Mouse (Mus musculus) lung, embryonic 14.5 days (tissue): ENCODE results near the gene Slc35b1. TPM values are rescaled to one million over a fixed set of nuclear protein-coding genes. Genes with fewer than 3 reads are reported as not detected.

Experiments
- ATAC-seq: fragments of 200-750 bp; cut with Nextera tagmentation; 2 replicates; pipeline ENCODE4 v1.8.0; 2017; ENCODE audit warnings: mild to moderate bottlenecking, moderate TSS enrichment, moderate library complexity; ENCODE audit not compliant: insufficient read depth
- DNase-seq: peaks from one replicate; pipeline ENCODE4 v3.0.0-alpha.2; 2015
- H3K27ac ChIP-seq: fragments of 300-500 bp; sonication (generic); 2 replicates; pipeline ENCODE4 v1.5.1; 2014; ENCODE audit warnings: low read depth, mild to moderate bottlenecking, moderate library complexity
- H3K27me3 ChIP-seq: fragments of 300-500 bp; sonication (generic); 2 replicates; pipeline ENCODE4 v1.6.1; 2014; ENCODE audit warnings: low read length, control low read depth; ENCODE audit not compliant: insufficient read depth
- H3K36me3 ChIP-seq: fragments of 300-500 bp; sonication (generic); 2 replicates; pipeline ENCODE4 v1.6.1; 2014; ENCODE audit warnings: control low read depth; ENCODE audit not compliant: insufficient read depth
- H3K4me1 ChIP-seq: fragments of 300-500 bp; sonication (generic); 2 replicates; pipeline ENCODE4 v1.6.1; 2014; ENCODE audit warnings: antibody characterized with exemption, control low read depth; ENCODE audit not compliant: insufficient read depth
- H3K4me2 ChIP-seq: fragments of 300-500 bp; sonication (generic); 2 replicates; pipeline ENCODE4 v1.6.1; 2014; ENCODE audit warnings: mild to moderate bottlenecking
- H3K4me3 ChIP-seq: fragments of 300-500 bp; sonication (generic); 2 replicates; pipeline ENCODE4 v1.5.1; 2014; ENCODE audit warnings: low read depth, low read length
- H3K9ac ChIP-seq: fragments of 300-500 bp; sonication (generic); 2 replicates; pipeline ENCODE4 v1.6.1; 2014
- H3K9me3 ChIP-seq: fragments of 300-500 bp; sonication (generic); 2 replicates; pipeline ENCODE4 v1.6.1; 2016; ENCODE audit warnings: low read depth, low read length, control low read depth
- CTCF ChIP-seq: IDR thresholded peaks from 2 replicates; pipeline ENCODE4 v1.5.1; 2016; ENCODE audit warnings: antibody characterized with exemption, low read depth
- WGBS: fragments of 180-500 bp; shearing (Covaris S2); extraction: QIAGEN DNeasy Blood & Tissue Kit; methylation state at CpG from one replicate; pipeline ENCODE4 v1.1.7; 2014; 5-methylcytosine and 5-hydroxymethylcytosine counted together
- polyA plus RNA-seq: library from polyadenylated mRNA; unstranded; fragments of >200 nt; fragmentation: Nextera tagmentation; extraction: Ambion mirVana; gene quantifications from 2 replicates; pipeline ENCODE4 v1.2.1, GENCODE M21; 2014

The Slc35b1 gene
- polyA plus RNA-seq, 1 experiment from 2014 or later = 104 TPM

DNA sequence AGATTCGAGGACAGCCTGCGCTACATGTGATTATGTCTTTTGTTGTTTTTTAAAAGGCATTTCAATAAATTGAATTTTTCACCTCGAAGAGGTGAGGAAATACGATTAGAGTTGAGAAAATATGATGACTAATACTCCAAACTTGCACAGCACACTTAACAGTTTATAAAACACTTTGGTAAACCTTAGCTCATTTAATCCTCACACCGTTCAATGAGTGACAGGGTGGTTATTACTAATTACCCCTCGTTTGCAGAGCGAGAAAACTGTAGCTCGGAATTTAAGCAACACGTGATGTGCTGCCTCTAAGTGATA is 531 bp upstream of the Slc35b1 start:
- DNase-seq (no peak), ATAC-seq (no peak)
- no peaks in the 10 kb centered on the region for H3K9me3 ChIP-seq
- H3K27ac ChIP-seq = no peak overlapping the region; the same call in 1 of the 2 replicates
- H3K4me1 ChIP-seq = peaks cover 5% of the 10 kb centered on the region; the same call in 1 of the 2 replicates
- peaks cover 50% of the 10 kb centered on the region for H3K36me3 ChIP-seq
- 38% methylated on average over 9 of the region's 9 CpGs for WGBS
- peak overlapping the region; percentile 88 for H3K9ac ChIP-seq
- no peak for TF ChIP-seq CTCF
- peak overlapping the region; percentile 67 for H3K4me2 ChIP-seq
- H3K4me3 ChIP-seq = peak overlapping the region; percentile 97
- H3K27me3 ChIP-seq = no peaks in the 10 kb centered on the region

DNA sequence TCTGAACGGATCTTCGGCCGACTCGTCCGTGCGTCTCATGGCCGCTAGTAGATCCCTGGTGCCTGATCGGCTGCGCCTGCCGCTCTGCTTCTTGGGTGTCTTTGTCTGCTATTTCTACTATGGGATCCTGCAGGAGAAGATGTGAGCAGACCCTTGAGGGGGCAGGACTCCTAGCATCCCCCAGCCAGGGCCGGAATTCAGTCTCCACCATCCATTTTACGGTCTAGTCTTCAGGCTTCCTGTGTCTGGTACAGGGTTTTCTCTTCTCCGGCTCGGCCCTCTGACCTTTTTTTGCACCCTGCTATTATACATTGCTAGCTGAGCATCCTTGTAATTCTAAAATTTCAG is 455 bp downstream of the Slc35b1 start:
- Histone ChIP-seq H3K36me3 (peaks cover 56% of the 10 kb centered on the region), H3K27ac (peak overlapping the region; percentile 91), H3K27me3 (no peaks in the 10 kb centered on the region), H3K9me3 (no peaks in the 10 kb centered on the region), H3K4me1 (peaks cover 5% of the 10 kb centered on the region; the same call in 1 of the 2 replicates), H3K4me3 (peak overlapping the region; percentile 97), H3K9ac (peak overlapping the region; percentile 88), H3K4me2 (peak overlapping the region; percentile 67)
- 0 out of 2 replicates have a peak, but pooled peaks have one; percentile 16 for TF ChIP-seq CTCF
- DNase-seq (no peak), ATAC-seq (peak; percentile 24)
- WGBS = 0% methylated on average over 14 of the region's 14 CpGs

DNA sequence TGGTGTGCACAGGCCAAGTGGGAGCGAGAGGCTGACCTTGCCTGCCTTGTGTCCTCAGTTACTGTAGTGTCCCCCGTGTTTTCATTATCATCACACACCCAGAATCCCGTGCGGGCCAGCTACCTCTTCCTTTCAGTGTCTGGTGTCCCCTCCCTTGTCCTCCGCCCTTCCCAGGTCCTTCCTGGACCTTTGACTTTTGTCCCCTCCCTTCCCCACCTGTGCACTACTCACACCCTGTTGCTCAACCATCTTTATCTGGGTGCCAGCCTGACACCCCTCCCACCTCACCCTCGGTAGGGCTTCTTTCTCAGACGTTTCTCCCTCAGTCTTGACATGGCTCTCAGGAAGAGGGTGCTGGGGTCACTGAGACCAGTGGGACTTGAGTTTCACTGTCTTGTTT is 2.9 kb downstream of the Slc35b1 start:
- Histone ChIP-seq H3K27me3 (no peaks in the 10 kb centered on the region), H3K4me2 (no peak overlapping the region), H3K4me1 (peaks cover 5% of the 10 kb centered on the region; the same call in 1 of the 2 replicates), H3K9ac (no peak overlapping the region), H3K4me3 (no peak overlapping the region), H3K36me3 (peaks cover 63% of the 10 kb centered on the region), H3K9me3 (no peaks in the 10 kb centered on the region), H3K27ac (no peak overlapping the region)
- DNase-seq = no peak
- TF ChIP-seq CTCF = no peak
- ATAC-seq = no peak
- WGBS = 77% methylated on average over 7 of the region's 7 CpGs

DNA sequence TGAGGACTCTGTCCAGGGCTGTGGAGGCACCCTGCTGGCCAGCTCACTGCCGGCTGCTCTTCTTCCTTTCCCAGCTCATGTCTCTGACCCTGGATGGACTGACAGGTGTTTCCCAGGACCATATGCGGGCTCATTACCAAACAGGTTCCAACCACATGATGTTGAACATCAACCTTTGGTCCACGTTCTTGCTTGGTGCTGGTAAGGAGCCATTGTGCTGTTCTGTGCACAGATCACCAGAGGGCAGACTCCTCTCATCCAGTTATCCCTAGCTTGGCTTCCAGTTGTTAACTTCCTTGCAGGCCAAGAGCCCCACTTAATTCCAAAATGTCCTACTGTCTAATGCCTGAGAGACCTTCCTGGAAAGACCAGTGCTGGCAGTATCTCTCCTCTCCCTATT is 4.5 kb downstream of the Slc35b1 start:
- Histone ChIP-seq H3K4me3 (no peak overlapping the region), H3K36me3 (peaks cover 60% of the 10 kb centered on the region), H3K27me3 (no peaks in the 10 kb centered on the region), H3K4me2 (no peak overlapping the region), H3K9me3 (no peaks in the 10 kb centered on the region), H3K9ac (no peak overlapping the region), H3K27ac (no peak overlapping the region), H3K4me1 (peaks cover 5% of the 10 kb centered on the region; the same call in 1 of the 2 replicates)
- 75% methylated on average over 3 of the region's 3 CpGs for WGBS
- peak; percentile 55 for TF ChIP-seq CTCF
- ATAC-seq (no peak), DNase-seq (peak; percentile 39)

DNA sequence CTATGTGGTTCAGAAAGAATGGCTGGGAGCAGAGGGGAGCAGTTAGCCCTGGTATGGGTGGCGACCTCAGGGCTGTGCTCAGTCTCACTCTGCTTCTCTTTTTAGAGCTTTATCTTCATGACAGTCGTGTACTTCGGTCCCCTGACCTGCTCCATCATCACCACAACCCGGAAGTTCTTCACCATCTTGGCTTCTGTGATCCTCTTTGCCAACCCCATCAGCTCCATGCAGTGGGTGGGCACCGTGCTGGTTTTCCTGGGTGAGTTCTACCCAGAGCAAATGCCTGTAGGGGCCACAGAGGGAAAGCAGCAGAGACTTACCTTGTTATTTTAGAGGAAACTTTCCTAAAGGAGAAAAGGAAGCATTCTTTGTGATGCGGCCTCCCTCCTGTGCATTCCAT is 5.9 kb downstream of the Slc35b1 start:
- H3K4me1 ChIP-seq = peaks cover 5% of the 10 kb centered on the region; the same call in 1 of the 2 replicates
- 90% methylated on average over 6 of the region's 6 CpGs for WGBS
- ATAC-seq (no peak), DNase-seq (no peak)
- no peak overlapping the region for H3K27ac ChIP-seq
- peaks cover 60% of the 10 kb centered on the region for H3K36me3 ChIP-seq
- H3K4me3 ChIP-seq = no peak overlapping the region
- no peak overlapping the region for H3K9ac ChIP-seq
- H3K4me2 ChIP-seq = no peak overlapping the region
- TF ChIP-seq CTCF = no peak
- H3K9me3 ChIP-seq = no peaks in the 10 kb centered on the region
- no peaks in the 10 kb centered on the region for H3K27me3 ChIP-seq

DNA sequence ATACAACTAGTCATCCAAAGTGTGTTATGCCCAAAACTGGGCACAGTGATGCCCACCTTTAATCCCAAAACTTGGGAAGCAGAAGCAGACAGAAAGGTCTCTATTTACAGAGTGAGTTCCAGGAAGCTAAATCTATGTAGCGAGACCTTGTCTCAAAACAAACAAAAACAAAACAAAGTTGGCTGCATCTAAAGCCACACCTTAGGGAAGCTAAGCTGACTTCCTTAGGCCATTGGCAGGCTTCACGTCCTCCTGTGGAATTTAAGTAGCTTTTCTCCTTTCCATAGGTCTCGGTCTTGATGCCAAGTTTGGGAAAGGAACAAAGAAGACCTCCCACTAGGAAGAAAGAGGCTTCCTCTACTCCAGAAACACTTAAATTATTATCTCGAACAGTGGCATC is 6.7 kb downstream of the Slc35b1 start:
- no peaks in the 10 kb centered on the region for H3K4me1 ChIP-seq
- no peak overlapping the region for H3K4me2 ChIP-seq
- 70% methylated on average over 4 of the region's 4 CpGs for WGBS
- no peak overlapping the region for H3K9ac ChIP-seq
- no peak for TF ChIP-seq CTCF
- H3K36me3 ChIP-seq = peaks cover 60% of the 10 kb centered on the region
- DNase-seq = no peak
- H3K27me3 ChIP-seq = no peaks in the 10 kb centered on the region
- no peaks in the 10 kb centered on the region for H3K9me3 ChIP-seq
- no peak overlapping the region for H3K4me3 ChIP-seq
- no peak overlapping the region for H3K27ac ChIP-seq
- no peak for ATAC-seq

DNA sequence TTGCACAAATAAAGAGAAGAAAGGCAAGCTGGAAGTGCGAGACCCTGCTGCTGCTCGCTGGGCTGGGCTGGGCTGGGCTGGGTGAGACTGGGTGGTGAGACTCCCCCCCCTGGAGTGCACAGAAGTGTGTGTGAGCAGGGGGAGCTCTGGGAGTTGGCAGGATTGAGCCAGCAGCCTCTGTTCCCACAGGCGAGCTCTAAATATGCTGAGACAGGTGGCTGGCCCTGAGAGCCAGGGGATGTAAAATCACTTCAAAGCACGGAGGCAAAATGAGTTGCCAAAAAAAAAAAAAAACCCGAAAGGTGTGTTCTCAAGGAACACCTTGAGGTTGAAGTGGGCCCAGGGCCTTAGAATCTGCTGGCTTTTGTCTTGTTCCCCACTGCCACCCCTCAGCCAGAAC is 7.3 kb downstream of the Slc35b1 start:
- Histone ChIP-seq H3K4me2 (no peak overlapping the region), H3K27ac (no peak overlapping the region), H3K9ac (no peak overlapping the region), H3K9me3 (no peaks in the 10 kb centered on the region), H3K27me3 (no peaks in the 10 kb centered on the region), H3K4me3 (no peak overlapping the region), H3K4me1 (no peaks in the 10 kb centered on the region), H3K36me3 (peaks cover 55% of the 10 kb centered on the region)
- TF ChIP-seq CTCF = no peak
- ATAC-seq (no peak), DNase-seq (no peak)
- WGBS = 64% methylated on average over 5 of the region's 5 CpGs

DNA sequence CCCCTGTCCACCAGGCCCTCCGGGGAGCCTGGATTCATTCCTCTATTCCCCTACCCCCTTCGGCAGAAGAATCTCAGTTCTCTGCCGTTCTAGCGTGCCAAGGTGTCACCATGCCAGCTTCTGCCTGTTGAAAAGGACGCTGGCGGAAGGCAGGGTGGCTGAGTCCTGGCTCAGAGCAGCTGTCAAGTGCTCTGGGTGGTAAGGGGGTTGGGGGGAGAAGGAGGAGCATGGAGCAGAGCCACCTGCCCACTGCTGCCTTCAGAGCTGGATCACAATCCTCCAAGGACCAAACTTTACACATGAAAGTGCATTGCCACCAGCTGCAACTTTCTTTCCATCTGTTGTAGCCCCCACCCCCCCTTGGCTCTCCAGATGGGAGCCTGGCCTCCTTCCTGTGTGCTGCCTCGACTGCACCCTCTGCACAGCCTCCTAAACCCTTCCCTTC is 7.8 kb downstream of the Slc35b1 start:
- Histone ChIP-seq H3K9me3 (no peaks in the 10 kb centered on the region), H3K4me1 (no peaks in the 10 kb centered on the region), H3K4me3 (no peak overlapping the region), H3K36me3 (peaks cover 50% of the 10 kb centered on the region), H3K9ac (no peak overlapping the region), H3K4me2 (no peak overlapping the region), H3K27ac (no peak overlapping the region), H3K27me3 (no peaks in the 10 kb centered on the region)
- WGBS = 46% methylated on average over 7 of the region's 7 CpGs
- TF ChIP-seq CTCF = no peak
- DNase-seq (no peak), ATAC-seq (no peak)
